Mouse (Mus musculus): ENCODE data around the gene Hoxb4. TPM values are rescaled to one million over a fixed set of nuclear protein-coding genes. Genes with fewer than 3 reads are reported as not detected.
A peak's percentile ranks its signal among the peaks of the same experiment; 100 is the strongest.

Gene Hoxb4
- polyA plus RNA-seq, 1 experiment from 2014 or later: 5.1 TPM

- H3K27me3 ChIP-seq (ENCODE audit: control insufficient read depth, insufficient read depth, low read length): peaks cover 88% of the 10 kb centered on the region
- no peaks in the 10 kb centered on the region for H3K9me3 ChIP-seq (ENCODE audit: control insufficient read depth, low read length)
- peak overlapping the region; percentile 76 for H3K27ac ChIP-seq (ENCODE audit: low read depth, low read length)
- ATAC-seq (ENCODE audit: low FRiP score) (peak; percentile 20; the same call in 1 of the 2 replicates), DNase-seq (ENCODE audit: low spot score) (no peak)
- peak overlapping the region; percentile 18; the same call in 1 of the 2 replicates for H3K4me2 ChIP-seq (replicated peaks; ENCODE audit: low read depth, low read length)
- no peaks in the 10 kb centered on the region for H3K36me3 ChIP-seq (ENCODE audit: control insufficient read depth, insufficient read depth, low read length)
- peak overlapping the region; percentile 37 for H3K4me3 ChIP-seq (ENCODE audit: low read depth, low read length)
- H3K4me1 ChIP-seq (replicated peaks; ENCODE audit: control insufficient read depth, insufficient read depth, low read length): no peaks in the 10 kb centered on the region; the same call in none of the 2 replicates
- H3K9ac ChIP-seq (ENCODE audit: low read depth, low read length): peak overlapping the region; percentile 39
- under 1% methylated on average over 49 of the region's 49 CpGs for WGBS
Observed at GRCm38 (mm10) chr11:96282795-96283430, 35.2 kb upstream of the Hoxb4 start.

DNA sequence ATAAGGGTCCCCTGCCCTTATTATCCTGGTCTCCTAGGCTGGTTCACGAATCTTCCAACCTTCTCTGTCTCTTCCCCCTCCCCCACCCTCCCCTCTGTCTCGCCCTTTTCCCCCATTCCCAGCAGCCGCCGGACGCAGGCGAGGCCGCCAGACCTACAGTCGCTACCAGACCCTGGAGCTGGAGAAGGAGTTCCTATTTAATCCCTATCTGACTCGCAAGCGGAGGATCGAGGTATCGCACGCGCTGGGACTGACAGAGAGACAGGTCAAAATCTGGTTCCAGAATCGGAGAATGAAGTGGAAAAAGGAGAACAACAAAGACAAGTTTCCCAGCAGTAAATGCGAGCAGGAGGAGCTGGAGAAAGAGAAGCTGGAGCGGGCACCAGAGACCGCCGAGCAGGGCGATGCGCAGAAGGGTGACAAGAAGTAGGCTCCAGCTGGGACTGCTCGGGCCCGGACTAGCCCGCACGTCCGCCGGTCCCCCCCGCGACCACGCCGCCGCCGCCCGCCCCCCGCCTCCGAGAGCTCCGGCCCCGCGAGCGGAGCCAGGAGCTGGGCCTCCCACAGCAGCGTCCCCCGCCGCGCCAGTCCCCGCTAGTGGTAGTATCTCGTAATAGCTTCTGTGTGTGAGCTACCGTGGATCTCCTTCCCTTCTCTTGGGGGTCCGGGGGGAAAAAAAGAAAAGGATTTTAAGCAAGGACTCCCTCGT lies 33.9 kb upstream of the Hoxb4 start:
- Histone ChIP-seq H3K27me3 (ENCODE audit: control insufficient read depth, insufficient read depth, low read length) (peaks cover 88% of the 10 kb centered on the region), H3K4me1 (replicated peaks; ENCODE audit: control insufficient read depth, insufficient read depth, low read length) (no peaks in the 10 kb centered on the region; the same call in none of the 2 replicates), H3K36me3 (ENCODE audit: control insufficient read depth, insufficient read depth, low read length) (no peaks in the 10 kb centered on the region), H3K4me3 (ENCODE audit: low read depth, low read length) (peak overlapping the region; percentile 37), H3K27ac (ENCODE audit: low read depth, low read length) (peak overlapping the region; percentile 76), H3K9me3 (ENCODE audit: control insufficient read depth, low read length) (no peaks in the 10 kb centered on the region), H3K4me2 (replicated peaks; ENCODE audit: low read depth, low read length) (peak overlapping the region; percentile 39), H3K9ac (ENCODE audit: low read depth, low read length) (peak overlapping the region; percentile 65)
- ATAC-seq (ENCODE audit: low FRiP score) (no peak), DNase-seq (ENCODE audit: low spot score) (no peak)
- under 1% methylated on average over 35 of the region's 49 CpGs for WGBS

GRCm38 (mm10) chr11:96284774-96285734 lies 33.0 kb upstream of the Hoxb4 start:
- no peaks in the 10 kb centered on the region for H3K9me3 ChIP-seq (ENCODE audit: control insufficient read depth, low read length)
- no peak for DNase-seq (ENCODE audit: low spot score)
- peak overlapping the region; percentile 76; the same call in 1 of the 2 replicates for H3K27ac ChIP-seq (ENCODE audit: low read depth, low read length)
- peak overlapping the region; percentile 37 for H3K4me3 ChIP-seq (ENCODE audit: low read depth, low read length)
- ATAC-seq (ENCODE audit: low FRiP score): peak; percentile 71
- 1% methylated on average over 27 of the region's 37 CpGs for WGBS
- peak overlapping the region; percentile 65 for H3K9ac ChIP-seq (ENCODE audit: low read depth, low read length)
- no peaks in the 10 kb centered on the region for H3K36me3 ChIP-seq (ENCODE audit: control insufficient read depth, insufficient read depth, low read length)
- H3K4me1 ChIP-seq (replicated peaks; ENCODE audit: control insufficient read depth, insufficient read depth, low read length): no peaks in the 10 kb centered on the region; the same call in none of the 2 replicates
- peak overlapping the region; percentile 39 for H3K4me2 ChIP-seq (replicated peaks; ENCODE audit: low read depth, low read length)
- H3K27me3 ChIP-seq (ENCODE audit: control insufficient read depth, insufficient read depth, low read length): peaks cover 87% of the 10 kb centered on the region

DNA sequence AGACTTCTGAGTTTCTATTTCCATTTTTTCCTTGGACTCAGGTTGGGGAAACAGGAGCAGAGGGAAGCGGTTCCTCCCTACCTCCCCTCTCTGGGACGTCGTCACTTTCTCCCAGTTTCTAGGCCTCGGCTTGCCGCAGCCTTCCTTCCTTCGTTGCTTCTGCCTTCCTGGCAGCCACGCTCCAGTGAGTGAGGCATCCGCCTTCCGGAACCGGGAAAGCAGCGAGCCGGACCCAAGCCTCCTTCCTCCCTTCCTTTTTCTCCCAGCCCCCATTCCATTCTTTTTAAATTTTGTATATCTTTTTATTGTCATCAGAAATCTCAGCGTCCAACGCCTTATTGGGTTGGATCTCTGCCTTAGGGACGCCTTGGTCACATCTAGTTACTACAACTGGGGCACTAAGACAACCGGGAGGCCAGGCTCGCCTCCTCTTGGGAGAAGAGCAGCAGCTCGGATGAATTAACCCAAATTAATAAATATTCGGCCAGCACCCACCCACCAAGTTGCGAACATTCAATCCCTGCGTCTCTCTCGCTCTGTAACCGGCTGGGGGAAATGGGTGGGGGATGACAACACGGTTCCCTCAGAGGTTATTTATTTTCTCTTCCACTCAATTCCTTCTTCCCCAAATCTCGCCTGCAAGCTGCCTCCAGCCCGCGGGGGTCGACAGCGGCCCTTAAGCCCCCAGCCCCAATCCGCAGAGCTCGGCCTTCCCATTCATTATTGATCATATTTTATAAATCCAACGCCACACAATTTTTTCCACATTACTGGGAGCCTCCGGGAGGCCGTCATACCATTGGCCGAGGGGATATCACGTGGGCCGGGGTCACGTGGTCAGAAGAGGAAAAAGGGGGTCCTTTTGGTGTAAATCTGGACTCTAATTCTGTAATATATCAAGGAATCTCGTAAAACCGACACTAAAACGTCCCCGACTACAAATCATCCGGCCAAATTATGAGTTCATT lies 32.0 kb upstream of the Hoxb4 start, which contains the start of gene Hoxb7:
Gene Hoxb7, plus strand, starts transcription at position 853 of the 968 bp plus-strand sequence.
- H3K9me3 ChIP-seq (ENCODE audit: control insufficient read depth, low read length): no peaks in the 10 kb centered on the region
- H3K4me2 ChIP-seq (replicated peaks; ENCODE audit: low read depth, low read length): peak within 1 kb of the TSS; percentile 36
- DNase-seq (ENCODE audit: low spot score) (no peak), ATAC-seq (ENCODE audit: low FRiP score) (no peak)
- H3K27me3 ChIP-seq (ENCODE audit: control insufficient read depth, insufficient read depth, low read length): peaks cover 88% of the 10 kb centered on the region
- WGBS: 2% methylated on average over 43 of the region's 43 CpGs
- H3K27ac ChIP-seq (ENCODE audit: low read depth, low read length): peak within 1 kb of the TSS; percentile 61
- peak within 1 kb of the TSS; percentile 31 for H3K4me3 ChIP-seq (ENCODE audit: low read depth, low read length)
- no peaks in the 10 kb centered on the region for H3K36me3 ChIP-seq (ENCODE audit: control insufficient read depth, insufficient read depth, low read length)
- H3K9ac ChIP-seq (ENCODE audit: low read depth, low read length): peak within 1 kb of the TSS; percentile 52; the same call in 1 of the 2 replicates
- no peaks in the 10 kb centered on the region; the same call in none of the 2 replicates for H3K4me1 ChIP-seq (replicated peaks; ENCODE audit: control insufficient read depth, insufficient read depth, low read length)

GRCm38 (mm10) chr11:96286739-96287385 lies 31.2 kb upstream of the Hoxb4 start:
- no peaks in the 10 kb centered on the region for H3K36me3 ChIP-seq (ENCODE audit: control insufficient read depth, insufficient read depth, low read length)
- peak overlapping the region; percentile 61 for H3K27ac ChIP-seq (ENCODE audit: low read depth, low read length)
- DNase-seq (ENCODE audit: low spot score) (no peak), ATAC-seq (ENCODE audit: low FRiP score) (no peak)
- no peaks in the 10 kb centered on the region; the same call in none of the 2 replicates for H3K4me1 ChIP-seq (replicated peaks; ENCODE audit: control insufficient read depth, insufficient read depth, low read length)
- no peaks in the 10 kb centered on the region for H3K9me3 ChIP-seq (ENCODE audit: control insufficient read depth, low read length)
- H3K4me2 ChIP-seq (replicated peaks; ENCODE audit: low read depth, low read length): peak overlapping the region; percentile 36
- H3K9ac ChIP-seq (ENCODE audit: low read depth, low read length): peak overlapping the region; percentile 52; the same call in 1 of the 2 replicates
- H3K27me3 ChIP-seq (ENCODE audit: control insufficient read depth, insufficient read depth, low read length): peaks cover 88% of the 10 kb centered on the region
- H3K4me3 ChIP-seq (ENCODE audit: low read depth, low read length): peak overlapping the region; percentile 31
- 1% methylated on average over 55 of the region's 55 CpGs for WGBS

- Histone ChIP-seq H3K4me2 (replicated peaks; ENCODE audit: low read depth, low read length) (no peak overlapping the region), H3K4me1 (replicated peaks; ENCODE audit: control insufficient read depth, insufficient read depth, low read length) (no peaks in the 10 kb centered on the region; the same call in none of the 2 replicates), H3K36me3 (ENCODE audit: control insufficient read depth, insufficient read depth, low read length) (no peaks in the 10 kb centered on the region), H3K27ac (ENCODE audit: low read depth, low read length) (no peak overlapping the region; the same call in 1 of the 2 replicates), H3K9ac (ENCODE audit: low read depth, low read length) (peak overlapping the region; percentile 52; the same call in 1 of the 2 replicates), H3K9me3 (ENCODE audit: control insufficient read depth, low read length) (no peaks in the 10 kb centered on the region), H3K4me3 (ENCODE audit: low read depth, low read length) (peak overlapping the region; percentile 31), H3K27me3 (ENCODE audit: control insufficient read depth, insufficient read depth, low read length) (peaks cover 91% of the 10 kb centered on the region)
- ATAC-seq (ENCODE audit: low FRiP score) (no peak), DNase-seq (ENCODE audit: low spot score) (no peak)
- under 1% methylated on average over 9 of the region's 9 CpGs for WGBS
Observed at GRCm38 (mm10) chr11:96287411-96287810, 30.7 kb upstream of the Hoxb4 start.

- H3K4me2 ChIP-seq (replicated peaks; ENCODE audit: low read depth, low read length): no peak overlapping the region
- H3K4me1 ChIP-seq (replicated peaks; ENCODE audit: control insufficient read depth, insufficient read depth, low read length): no peaks in the 10 kb centered on the region; the same call in none of the 2 replicates
- no peak for DNase-seq (ENCODE audit: low spot score)
- no peak overlapping the region for H3K9ac ChIP-seq (ENCODE audit: low read depth, low read length)
- no peak overlapping the region for H3K27ac ChIP-seq (ENCODE audit: low read depth, low read length)
- WGBS: 11% methylated on average over 1 of the region's 1 CpGs
- ATAC-seq (ENCODE audit: low FRiP score): no peak
- no peak overlapping the region for H3K4me3 ChIP-seq (ENCODE audit: low read depth, low read length)
- peaks cover 94% of the 10 kb centered on the region for H3K27me3 ChIP-seq (ENCODE audit: control insufficient read depth, insufficient read depth, low read length)
- no peaks in the 10 kb centered on the region for H3K36me3 ChIP-seq (ENCODE audit: control insufficient read depth, insufficient read depth, low read length)
- H3K9me3 ChIP-seq (ENCODE audit: control insufficient read depth, low read length): no peaks in the 10 kb centered on the region
Observed at GRCm38 (mm10) chr11:96288455-96289221, 29.4 kb upstream of the Hoxb4 start.

Measured in hindbrain, embryonic 11.5 days (tissue).